Mouse (Mus musculus) large intestine, adult 2 months (tissue): ENCODE measurements around the gene Hdac7. TPM values are rescaled to one million over a fixed set of nuclear protein-coding genes. Genes with fewer than 3 reads are reported as not detected.

ENCODE experiments used
- DNase-seq: peaks from one replicate; pipeline ENCODE4 v3.0.0-alpha.2; 2012; ENCODE audit warnings: low read depth, low spot score
- WGBS: fragments of 180-500 bp; shearing (Covaris S2); methylation state at CpG from one replicate; pipeline ENCODE4 v1.1.7; 2018; 5-methylcytosine and 5-hydroxymethylcytosine counted together
- polyA plus RNA-seq: library from polyadenylated mRNA; depleted of rRNA; stranded (reverse); fragments of >200 nt; gene quantifications from 2 replicates; pipeline ENCODE4 v1.2.3, GENCODE M21; 2012

Gene Hdac7
- polyA plus RNA-seq, 1 experiment: 22.9 TPM

DNA sequence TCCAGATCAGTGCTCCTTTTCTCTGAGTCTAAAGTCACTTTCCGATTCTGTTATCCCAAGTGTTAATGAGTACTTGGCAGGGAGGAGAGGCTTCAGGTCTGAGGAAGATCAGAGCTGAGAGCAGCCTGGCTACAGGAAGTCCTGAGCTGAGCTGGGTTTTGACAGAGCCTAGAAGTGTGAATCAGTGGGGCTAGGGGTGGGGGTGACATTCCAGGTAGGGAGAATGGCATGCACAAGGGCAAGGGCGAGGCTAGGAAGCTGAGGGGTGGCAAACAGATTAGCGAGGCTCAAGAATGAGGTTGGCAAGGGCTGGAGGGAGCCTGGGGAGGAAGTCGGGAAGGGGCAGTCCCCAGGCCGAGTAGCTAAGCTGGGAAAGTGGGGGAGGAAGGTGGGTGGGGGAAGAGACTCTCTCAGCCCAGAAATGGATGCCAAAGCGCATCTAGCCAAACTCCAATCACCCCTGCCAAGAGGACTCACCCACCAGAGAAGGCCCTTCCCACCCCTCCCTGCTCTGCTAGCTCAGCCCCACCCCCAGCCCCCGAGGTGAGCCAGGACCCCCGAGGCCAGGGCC, 6.7 kb downstream of the Hdac7 start:
- WGBS: 3% methylated on average over 8 of the region's 8 CpGs
- no peak for DNase-seq

DNA sequence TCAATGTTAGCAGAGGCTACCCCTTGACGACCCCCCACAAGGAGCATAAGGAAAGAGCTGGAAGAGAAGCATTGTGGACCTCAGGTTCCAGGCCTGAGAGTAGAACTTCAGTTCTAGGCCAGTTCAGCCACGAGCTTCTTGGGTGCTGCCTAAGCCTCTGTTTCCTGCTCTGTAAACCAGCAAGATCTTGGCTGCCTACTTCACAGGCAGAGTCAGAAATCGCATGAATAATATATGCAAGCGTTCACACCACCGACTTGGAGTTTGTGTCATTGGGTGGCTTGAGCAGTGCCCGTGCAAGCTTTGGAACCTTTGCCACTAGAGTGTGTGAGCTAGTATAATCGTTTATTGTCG, 7.4 kb downstream of the Hdac7 start:
- no peak for DNase-seq
- WGBS: 32% methylated on average over 8 of the region's 8 CpGs

GRCm38 (mm10) chr15:97836153-97836893, 8.0 kb downstream of the Hdac7 start:
- 76% methylated on average over 17 of the region's 17 CpGs for WGBS

DNA sequence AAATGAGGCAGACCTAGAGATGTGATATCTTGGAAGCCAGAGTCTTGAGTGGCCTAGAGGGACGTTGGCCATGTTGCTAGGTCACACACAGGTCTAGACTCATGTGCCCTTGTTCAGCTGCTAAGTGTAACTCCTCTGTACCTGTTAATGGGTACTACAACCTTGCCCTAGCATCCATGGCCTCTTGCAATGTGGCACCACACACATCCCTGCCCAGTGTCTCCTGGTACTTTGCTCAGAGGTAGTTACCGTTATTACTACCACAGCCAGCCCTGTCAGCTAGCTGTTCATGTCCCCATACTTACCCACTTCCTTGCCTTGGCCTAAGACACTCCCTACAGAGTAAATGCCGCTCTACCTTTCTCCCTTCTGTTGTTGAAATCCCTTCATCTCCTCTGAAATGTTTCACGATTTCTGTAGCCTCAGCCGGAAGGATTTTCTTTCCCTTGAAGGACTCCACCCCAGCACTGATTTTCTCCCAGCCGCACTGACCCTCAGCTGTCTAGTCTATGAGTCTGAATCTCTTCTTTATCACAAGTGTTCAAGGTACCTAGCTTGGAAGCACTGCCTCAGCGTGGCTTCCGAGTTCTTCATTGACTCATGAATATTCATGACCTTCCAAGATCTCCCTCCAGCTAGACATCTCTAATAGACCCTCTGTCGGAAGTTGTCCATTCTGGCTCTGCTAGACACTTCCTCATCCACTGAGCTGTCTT, 11.4 kb downstream of the Hdac7 start:
- no peak for DNase-seq
- 84% methylated on average over 9 of the region's 9 CpGs for WGBS

More at GRCm38 (mm10) chr15:97836153-97836893, 8.0 kb downstream of the Hdac7 start:
- DNase-seq: no peak

GRCm38 (mm10) chr15:97831987-97832640, 12.2 kb downstream of the Hdac7 start:
- DNase-seq: no peak
- 27% methylated on average over 10 of the region's 10 CpGs for WGBS

GRCm38 (mm10) chr15:97831242-97831986, 12.9 kb downstream of the Hdac7 start:
- 1% methylated on average over 62 of the region's 84 CpGs for WGBS
- no peak for DNase-seq

DNA sequence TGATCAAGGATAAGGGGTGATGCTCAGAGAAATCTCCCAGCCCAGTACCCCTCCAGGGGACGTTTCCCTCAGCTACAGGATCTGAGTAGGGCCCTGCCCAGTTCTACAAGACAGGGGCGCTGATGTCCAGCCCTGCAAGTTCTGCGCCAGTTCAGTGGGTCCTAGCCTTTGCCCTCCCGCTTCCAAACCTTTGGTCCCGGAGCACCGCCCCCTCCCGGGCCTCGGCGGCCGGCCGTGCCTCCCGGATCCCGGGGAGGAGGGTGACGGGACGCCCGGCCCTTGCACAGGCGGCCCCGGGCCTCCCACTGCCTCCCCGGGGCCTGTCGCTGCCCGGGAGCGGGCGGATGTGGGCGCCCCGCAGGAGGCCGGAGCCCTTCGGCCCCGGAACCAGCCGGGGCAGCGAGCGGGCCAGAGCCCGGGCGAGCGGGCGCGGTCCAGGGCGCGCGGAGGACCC, 13.5 kb downstream of the Hdac7 start:
- under 1% methylated on average over 39 of the region's 39 CpGs for WGBS
- no peak for DNase-seq

DNA sequence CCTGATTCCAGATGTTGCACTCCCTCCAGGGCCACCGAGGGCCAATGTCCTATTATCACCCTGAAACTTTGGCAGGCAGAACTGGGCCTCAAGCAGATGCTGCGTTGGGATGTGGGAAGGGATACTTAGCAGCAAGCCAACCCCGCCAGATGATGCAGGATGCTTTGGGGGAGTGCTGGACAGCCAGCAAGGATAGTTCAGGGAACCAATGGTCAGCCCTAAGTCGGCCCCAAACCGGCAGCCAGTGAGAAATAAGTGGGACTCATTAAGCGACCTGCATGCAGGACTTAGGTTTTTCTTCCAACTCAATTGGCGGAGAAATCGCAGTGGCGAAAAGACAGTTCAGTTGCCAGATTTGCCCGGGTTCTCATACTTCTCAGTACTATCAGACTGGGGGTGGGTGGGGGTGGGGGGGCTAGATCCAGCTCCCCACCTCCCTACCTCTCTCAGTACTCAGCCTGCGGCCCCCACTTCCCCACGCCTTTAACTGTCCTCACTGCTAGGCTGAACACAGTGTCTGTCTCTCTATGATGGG, 14.0 kb downstream of the Hdac7 start:
- no peak for DNase-seq

GRCm38 (mm10) chr15:97829432-97829831, 14.9 kb downstream of the Hdac7 start:
- WGBS: 70% methylated on average over 2 of the region's 2 CpGs
- DNase-seq: no peak

More for the DNA sequence above, 14.0 kb downstream of the Hdac7 start:
- 47% methylated on average over 12 of the region's 12 CpGs for WGBS

- 72% methylated on average over 5 of the region's 5 CpGs for WGBS
Observed at GRCm38 (mm10) chr15:97828901-97829338, 15.4 kb downstream of the Hdac7 start.

DNA sequence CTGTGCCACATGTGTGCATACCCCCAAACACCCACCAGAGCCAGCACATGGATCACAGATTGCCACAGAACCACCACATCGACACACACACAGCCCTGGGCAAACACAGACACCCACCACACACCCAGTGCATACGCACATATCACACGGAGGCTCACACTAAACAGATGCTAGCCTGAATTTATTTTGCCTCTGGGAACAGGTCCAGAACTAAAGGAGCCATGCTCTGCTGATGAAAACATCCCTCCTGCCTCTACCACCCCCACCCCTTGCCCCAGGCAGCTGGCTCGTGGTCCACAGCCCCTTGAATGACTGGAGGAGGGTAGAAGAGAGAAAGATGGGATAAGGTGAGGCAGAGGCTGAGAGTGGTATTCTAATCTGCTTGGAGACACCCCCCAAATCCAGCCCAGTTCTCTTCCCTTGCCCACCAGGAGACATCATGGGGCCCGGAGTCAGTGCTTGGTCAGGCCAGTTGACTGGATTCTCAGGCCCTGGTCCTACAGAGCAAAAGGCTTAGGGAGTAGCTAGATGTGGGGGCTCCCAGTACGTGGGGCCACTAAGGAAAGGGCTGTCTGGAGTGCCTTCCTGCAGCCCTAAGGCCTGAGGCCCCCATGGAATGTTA, 16.0 kb downstream of the Hdac7 start:
- WGBS: 53% methylated on average over 6 of the region's 6 CpGs
- no peak for DNase-seq

More at GRCm38 (mm10) chr15:97828901-97829338, 15.4 kb downstream of the Hdac7 start:
- no peak for DNase-seq

GRCm38 (mm10) chr15:97827401-97827800, 16.9 kb downstream of the Hdac7 start:
- DNase-seq: no peak
- 78% methylated on average over 8 of the region's 8 CpGs for WGBS

GRCm38 (mm10) chr15:97826588-97827261, 17.6 kb downstream of the Hdac7 start:
- no peak for DNase-seq
- WGBS: 75% methylated on average over 5 of the region's 5 CpGs

GRCm38 (mm10) chr15:97825941-97826587, 18.2 kb downstream of the Hdac7 start:
- no peak for DNase-seq
- 71% methylated on average over 12 of the region's 12 CpGs for WGBS

DNA sequence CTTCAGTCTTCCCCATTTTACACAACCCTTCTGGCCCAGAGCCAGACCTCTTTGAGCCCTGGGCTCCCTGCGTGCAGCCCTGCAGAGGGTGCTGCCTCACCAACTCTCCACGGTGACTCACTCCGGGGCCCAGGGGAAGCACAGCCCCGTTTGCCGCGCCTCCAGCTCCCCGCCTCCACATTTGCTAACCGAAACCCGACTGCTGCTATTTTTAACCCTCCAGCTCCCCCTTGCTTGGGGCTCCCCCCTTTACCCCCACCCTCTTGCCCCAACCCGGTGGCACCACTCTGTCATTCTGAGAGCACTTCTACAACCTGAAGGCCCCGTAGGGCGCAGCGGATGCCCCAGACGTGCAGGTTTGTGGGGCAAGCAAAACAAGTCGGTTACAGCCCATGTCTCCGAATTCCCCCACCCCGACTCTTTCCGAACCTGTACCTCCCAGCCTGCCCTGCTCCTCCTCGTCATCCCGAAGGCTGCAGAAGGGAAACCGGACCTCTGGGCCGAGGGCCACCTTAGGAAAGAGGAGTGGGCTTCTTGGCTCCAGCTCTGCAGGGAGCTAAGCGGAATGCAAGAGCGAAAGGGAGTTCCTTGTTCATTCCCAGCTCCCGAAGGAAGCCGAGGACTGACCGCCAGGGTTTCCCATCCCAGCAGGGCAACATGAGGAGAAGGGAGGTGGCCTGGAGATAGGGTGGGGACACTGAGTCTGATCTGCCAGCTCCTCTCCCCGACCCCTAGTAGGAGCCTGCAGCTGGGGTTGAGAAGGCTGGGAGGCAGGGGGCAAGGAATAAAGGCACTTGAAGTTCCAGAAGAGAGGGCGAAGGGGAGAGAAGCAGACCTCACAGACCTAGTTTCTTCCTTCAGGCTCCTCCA, 19.0 kb downstream of the Hdac7 start:
- no peak for DNase-seq
- WGBS: 3% methylated on average over 29 of the region's 29 CpGs

DNA sequence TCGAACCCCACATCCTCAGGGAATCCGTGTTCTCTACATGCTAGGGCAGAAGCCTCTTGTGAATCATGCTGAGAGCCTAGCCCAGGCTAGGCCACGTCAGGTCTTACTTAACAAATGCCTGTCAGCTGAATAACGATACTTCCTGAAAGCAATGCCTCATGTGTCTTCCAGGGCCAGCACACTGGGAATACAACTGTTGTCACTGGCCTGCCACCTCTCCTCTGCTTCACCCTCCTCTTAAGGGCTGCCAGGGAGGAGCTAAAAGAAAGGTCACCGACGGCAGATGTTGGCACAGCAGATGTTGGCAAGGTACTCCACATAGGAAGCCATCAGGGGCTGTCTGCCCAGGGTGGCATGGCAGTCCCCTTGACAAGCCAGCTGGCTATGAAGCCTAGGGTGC, 20.3 kb downstream of the Hdac7 start:
- 61% methylated on average over 6 of the region's 6 CpGs for WGBS
- DNase-seq: no peak

DNA sequence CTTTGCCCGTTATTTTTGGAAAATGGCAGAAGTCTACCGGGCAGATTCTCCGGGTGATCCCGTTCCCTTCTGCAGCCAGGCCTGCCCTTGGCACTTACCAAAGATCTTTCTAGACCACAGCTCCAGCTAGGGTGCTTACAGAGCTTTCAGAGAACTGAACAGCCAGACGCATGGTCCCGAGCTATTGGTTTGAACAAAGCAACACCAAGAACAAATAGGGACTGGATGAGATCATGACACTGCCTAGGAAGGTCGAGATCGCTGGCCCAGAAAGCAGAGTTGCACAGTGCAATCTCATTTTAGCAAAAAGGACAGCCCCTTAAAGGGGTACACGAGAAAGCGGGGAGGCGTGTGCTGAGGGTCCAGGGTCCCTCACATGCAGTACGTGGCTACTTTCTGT, 20.8 kb downstream of the Hdac7 start:
- 73% methylated on average over 12 of the region's 12 CpGs for WGBS
- DNase-seq: no peak
